In the genomic region with DNA sequence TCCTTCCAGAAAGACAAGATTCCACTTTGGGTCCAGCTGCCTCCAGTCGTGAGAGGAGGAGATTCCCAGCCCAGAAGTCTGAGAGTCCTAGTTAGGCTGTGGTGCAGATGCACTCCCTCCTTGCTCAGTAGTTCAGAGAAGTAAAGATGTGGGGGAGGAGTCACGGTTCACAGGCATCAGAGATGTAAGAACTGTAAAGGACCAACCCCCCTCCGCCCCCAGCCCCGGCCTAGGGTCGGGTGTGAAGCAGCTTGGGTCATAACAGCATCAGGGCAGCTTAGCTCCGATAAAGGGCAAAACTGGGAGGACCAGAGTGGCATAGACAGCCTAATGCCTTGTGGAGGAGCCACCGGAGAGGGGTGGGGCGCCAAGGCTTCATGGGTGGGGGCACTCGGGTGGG, we compare ENCODE assay signal across 8 mouse cellular contexts. TPM values are rescaled to one million over a fixed set of nuclear protein-coding genes. Genes with fewer than 3 reads are reported as not detected.
A peak's percentile ranks its signal among the peaks of the same experiment; 100 is the strongest.
DNase-seq lines count a peak whose midpoint lies in the region; ATAC-seq and TF ChIP-seq lines count a peak whose summit lies in the region.

No protein-coding gene starts in this region.

- H3K4me1 ChIP-seq in heart, embryonic 10.5 days = peaks cover 44% of the 10 kb centered on the region
- H3K4me1 ChIP-seq in heart, embryonic 15.5 days (replicated peaks) = peaks cover 39% of the 10 kb centered on the region
- peaks cover 0 to 13% of the 10 kb centered on the region in 2 experiments; a peak in 2 of 4 replicates for H3K4me1 ChIP-seq in liver, embryonic 14.5 days (replicated peaks; ENCODE audit: control insufficient read depth in 2 of 2, insufficient read depth in 2 of 2, low read length in 1 of 2)
- peaks cover 23% of the 10 kb centered on the region for H3K4me1 ChIP-seq in stomach, embryonic 15.5 days

- H3K9me3 ChIP-seq in heart, embryonic 10.5 days = no peaks in the 10 kb centered on the region
- no peaks in the 10 kb centered on the region for H3K9me3 ChIP-seq in heart, embryonic 15.5 days (replicated peaks)
- H3K9me3 ChIP-seq in liver, embryonic 14.5 days (ENCODE audit: control insufficient read depth, low read length) = no peaks in the 10 kb centered on the region
- no peaks in the 10 kb centered on the region for H3K9me3 ChIP-seq in stomach, embryonic 15.5 days

- no peak for TF ChIP-seq EP300 in liver, embryonic 14.5 days (IDR thresholded peaks at IDR 0.05; ENCODE audit: low read depth)

- H3K36me3 ChIP-seq in heart, embryonic 10.5 days = peaks cover 6% of the 10 kb centered on the region; the same call in 1 of the 2 replicates
- H3K36me3 ChIP-seq in heart, embryonic 15.5 days = peaks cover 7% of the 10 kb centered on the region; the same call in 1 of the 2 replicates
- H3K36me3 ChIP-seq in liver, embryonic 14.5 days (replicated peaks; ENCODE audit: control insufficient read depth, insufficient read depth, low read depth) = no peaks in the 10 kb centered on the region
- no peaks in the 10 kb centered on the region for H3K36me3 ChIP-seq in stomach, embryonic 15.5 days

- DNase-seq in heart, embryonic 10.5 days (ENCODE audit: low spot score) = no peak
- DNase-seq in heart, postnatal 25 days (ENCODE audit: low spot score) = no peak
- no peak for DNase-seq in liver, embryonic 14.5 days (ENCODE audit: low read depth in 3 of 3, low spot score in 3 of 3)
- no peak for DNase-seq in layer of hippocampus, postnatal 25 days (ENCODE audit: extremely low spot score in 1 of 2, low spot score in 1 of 2)
- no peak for DNase-seq in layer of hippocampus, adult 8-10 months (ENCODE audit: low spot score in 2 of 2)

- 6% methylated on average over 9 of the region's 9 CpGs for WGBS in heart, embryonic 10.5 days
- 4% methylated on average over 9 of the region's 9 CpGs for WGBS in heart, embryonic 15.5 days
- 14% methylated on average over 9 of the region's 9 CpGs for WGBS in liver, embryonic 14.5 days (ENCODE audit: insufficient replicate concordance)
- whole genome bisulfite sequencing in stomach, embryonic 15.5 days = 6% methylated on average over 9 of the region's 9 CpGs

- intact Hi-C loops in heart, postnatal 25 days (cut with DNase I) = loop anchor here (2.0 to 5.0 kb wide), 4 partner anchors 36 to 171 kb away; no protein-coding TSS in a partner anchor

- TF ChIP-seq CTCF in liver, embryonic 14.5 days (IDR thresholded peaks at IDR 0.05; ENCODE audit: low read depth) = no peak

- H3K9ac ChIP-seq in heart, embryonic 15.5 days = peak overlapping the region; percentile 71
- no peak overlapping the region for H3K9ac ChIP-seq in liver, embryonic 14.5 days (replicated peaks)
- H3K9ac ChIP-seq in stomach, embryonic 15.5 days = peak overlapping the region; percentile 25; the same call in 1 of the 2 replicates

- peak overlapping the region; percentile 89 for H3K4me2 ChIP-seq in heart, embryonic 15.5 days
- H3K4me2 ChIP-seq in liver, embryonic 14.5 days (ENCODE audit: low read depth) = peak overlapping the region; percentile 67
- H3K4me2 ChIP-seq in stomach, embryonic 15.5 days = peak overlapping the region; percentile 93

- peaks cover 54% of the 10 kb centered on the region for H3K27me3 ChIP-seq in heart, embryonic 10.5 days (ENCODE audit: insufficient read depth, poor library complexity, severe bottlenecking)
- H3K27me3 ChIP-seq in heart, embryonic 15.5 days = 0 out of 2 replicates have a peak, but pooled peaks cover 8% of the 10 kb centered on the region
- peaks cover 18% of the 10 kb centered on the region for H3K27me3 ChIP-seq in liver, embryonic 14.5 days (ENCODE audit: control insufficient read depth, insufficient read depth, low read length)
- peaks cover 22% of the 10 kb centered on the region for H3K27me3 ChIP-seq in stomach, embryonic 15.5 days (replicated peaks)

- peak overlapping the region; percentile 83 for H3K27ac ChIP-seq in heart, embryonic 10.5 days
- peak overlapping the region; percentile 70 for H3K27ac ChIP-seq in heart, embryonic 15.5 days
- H3K27ac ChIP-seq in liver, embryonic 14.5 days = no peak overlapping the region
- H3K27ac ChIP-seq in stomach, embryonic 15.5 days = no peak overlapping the region

- peak; percentile 22 for ATAC-seq in activated CD4-positive, CD25-positive, alpha-beta regulatory T cell, adult 4 months
- ATAC-seq in heart, embryonic 15.5 days (replicated peaks; ENCODE audit: insufficient number of reproducible peaks, insufficient read depth, low FRiP score, low read depth) = peak; percentile 17; the same call in 1 of the 2 replicates
- peak; percentile 11; the same call in 1 of the 2 replicates for ATAC-seq in liver, embryonic 14.5 days (ENCODE audit: insufficient read depth)
- ATAC-seq in stomach, embryonic 15.5 days (ENCODE audit: insufficient read depth, low FRiP score, low read depth) = no peak

- H3K4me3 ChIP-seq in heart, embryonic 10.5 days = peak overlapping the region; percentile 70
- H3K4me3 ChIP-seq in heart, embryonic 15.5 days = peak overlapping the region; percentile 64
- peak overlapping the region; percentile 51 to 56; a peak in 3 of 4 replicates for H3K4me3 ChIP-seq in liver, embryonic 14.5 days (ENCODE audit: insufficient read depth in 1 of 2, low read depth in 2 of 2, low read length in 2 of 2)
- H3K4me3 ChIP-seq in stomach, embryonic 15.5 days (replicated peaks) = peak overlapping the region; percentile 52

RNA-seq across cellular contexts. Expression of gene Adora2a, which starts 0.2 kb away (rescaled TPM):
- 3.5 and 3.6 TPM in 2 replicates for polyA plus RNA-seq in heart, embryonic 10.5 days (2016; fragmentation: Nextera tagmentation; extraction: Ambion mirVana)
- 10 to 100 TPM in 1 of 2 experiments, 1 to 10 TPM in 1; 9.6 to 13.8 TPM for total RNA-seq in heart, postnatal 25 days (2021)
- 10 to 100 TPM; 18.6 to 30.1 TPM for polyA plus RNA-seq in activated CD4-positive, CD25-positive, alpha-beta regulatory T cell, adult 4 months (2017; shearing (Covaris generic))
- 5.7 and 6.3 TPM in 2 replicates for polyA plus RNA-seq in heart, embryonic 15.5 days (2015; fragmentation: Nextera tagmentation; extraction: Ambion mirVana)
- 1.5 and 1.7 TPM in 2 replicates for polyA plus RNA-seq in liver, embryonic 14.5 days (2012; rRNA removed)
- 1.9 and 2.3 TPM in 2 replicates for polyA plus RNA-seq in liver, embryonic 14.5 days (2014; fragmentation: Nextera tagmentation; extraction: Ambion mirVana)
- 2.6 and 2.9 TPM in 2 replicates for polyA plus RNA-seq in stomach, embryonic 15.5 days (2015; fragmentation: Nextera tagmentation; extraction: Ambion mirVana)
- total RNA-seq in layer of hippocampus, postnatal 25 days (2021) = 1 to 10 TPM; 2.5 to 3.7 TPM
- total RNA-seq in layer of hippocampus, adult 8-10 months (2022) = 1 to 10 TPM; 1.1 to 2.7 (median 1.9) TPM

Comparison
In these comparisons a context has a peak if more than half of its experiments do, and no peak if none do; other contexts are left out.
1. H3K27ac ChIP-seq: peak in heart, embryonic 10.5 days (single experiment) and heart, embryonic 15.5 days (single experiment); none in liver, embryonic 14.5 days (single experiment) and stomach, embryonic 15.5 days (single experiment).
2. Peak in every context shown above with its lines, with median percentiles within 50 percentile points of each other: H3K4me3 ChIP-seq and H3K4me2 ChIP-seq.